Mouse (Mus musculus): ENCODE results near the gene Gba.
"Not testable (repeated sequence)": the region's sequence is repeated elsewhere in the genome, so short reads cannot be mapped to it uniquely, and the experiment has no call there.

The Gba gene

GRCm38 (mm10) chr3:89202253-89203141 is at the start of gene Gba:
Gba (plus strand) TSS chr3:89202928.
- peak; percentile 83 for DNase-seq (ENCODE audit: low spot score)

GRCm38 (mm10) chr3:89156951-89157350 is 45.8 kb upstream of the Gba start:
- DNase-seq (ENCODE audit: low spot score): no peak

GRCm38 (mm10) chr3:89158651-89159050 is 44.1 kb upstream of the Gba start:
- no peak for DNase-seq (ENCODE audit: low spot score)

GRCm38 (mm10) chr3:89159211-89159610 is 43.5 kb upstream of the Gba start:
- DNase-seq (ENCODE audit: low spot score): peak; percentile 72

GRCm38 (mm10) chr3:89159616-89160344 is 42.9 kb upstream of the Gba start, which contains the start of gene Hcn3:
Hcn3 (minus strand) TSS chr3:89160196.
- peak; percentile 47 for DNase-seq (ENCODE audit: low spot score)

GRCm38 (mm10) chr3:89161207-89161606 is 41.5 kb upstream of the Gba start:
- DNase-seq (ENCODE audit: low spot score): not testable (repeated sequence)

- no peak for DNase-seq (ENCODE audit: low spot score)
Observed at GRCm38 (mm10) chr3:89161786-89162185, 40.9 kb upstream of the Gba start.

GRCm38 (mm10) chr3:89163123-89163522 is 39.6 kb upstream of the Gba start:
- DNase-seq (ENCODE audit: low spot score): no peak

- DNase-seq (ENCODE audit: low spot score): no peak
Observed at GRCm38 (mm10) chr3:89163643-89164245, 39.0 kb upstream of the Gba start.

GRCm38 (mm10) chr3:89164506-89165267 is 38.0 kb upstream of the Gba start, which contains the start of gene Clk2:
Clk2 (plus strand) TSS chr3:89164795.
- DNase-seq (ENCODE audit: low spot score): peak; percentile 95

GRCm38 (mm10) chr3:89165268-89165870 is 37.4 kb upstream of the Gba start:
- no peak for DNase-seq (ENCODE audit: low spot score)

- no peak for DNase-seq (ENCODE audit: low spot score)
Observed at GRCm38 (mm10) chr3:89166945-89167344, 35.8 kb upstream of the Gba start.

- DNase-seq (ENCODE audit: low spot score): no peak
Observed at GRCm38 (mm10) chr3:89174844-89175243, 27.9 kb upstream of the Gba start.

GRCm38 (mm10) chr3:89175544-89175943 is 27.2 kb upstream of the Gba start:
- DNase-seq (ENCODE audit: low spot score): no peak

- DNase-seq (ENCODE audit: low spot score): no peak
Observed at GRCm38 (mm10) chr3:89176421-89176820, 26.3 kb upstream of the Gba start.

GRCm38 (mm10) chr3:89177242-89178106 is 25.3 kb upstream of the Gba start, which contains the start of gene Scamp3:
Scamp3 (plus strand) TSS chr3:89177473.
- peak; percentile 81 for DNase-seq (ENCODE audit: low spot score)

GRCm38 (mm10) chr3:89178107-89178385 is 24.7 kb upstream of the Gba start:
- DNase-seq (ENCODE audit: low spot score): no peak

- DNase-seq (ENCODE audit: low spot score): no peak
Observed at GRCm38 (mm10) chr3:89179056-89179455, 23.7 kb upstream of the Gba start.

GRCm38 (mm10) chr3:89181749-89182500 is 20.8 kb upstream of the Gba start:
- no peak for DNase-seq (ENCODE audit: low spot score)

All from urinary bladder, postnatal 14 days (tissue).